Mouse (Mus musculus) regulatory T cell (primary cell): ENCODE results near the gene Olfr922.

Source experiments
- in situ Hi-C: fragments of 300-600 bp; cut with MboI, MseI; formaldehyde crosslinking; loops from one replicate; pipeline ENCODE4 v1.15.1; 2025; ENCODE audit warnings: high pct_unique_total_duplicates

Gene Olfr922

GRCm38 (mm10) chr9:38814314-38814713 is at the start of gene Olfr922:
Gene Olfr922 (plus strand): TSS chr9:38814614.
- in situ Hi-C loops: no loop called here

DNA sequence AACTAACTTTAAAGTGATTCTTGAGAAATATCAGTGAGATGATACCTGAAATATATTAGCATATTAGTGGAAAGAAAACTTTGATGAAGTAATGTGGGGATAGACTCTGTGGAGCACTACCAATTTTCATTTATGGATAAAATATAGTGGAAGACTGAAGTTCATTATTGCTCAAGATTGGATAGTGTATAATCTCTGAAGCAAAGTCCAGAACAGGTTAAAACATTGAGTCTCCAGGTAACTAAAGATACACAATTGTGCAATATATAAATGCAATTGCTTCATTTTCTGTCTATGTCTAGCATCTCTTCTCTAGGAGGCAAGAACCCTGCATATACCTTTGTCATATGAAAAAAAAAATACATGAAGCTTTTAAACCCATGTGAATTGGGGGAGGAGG is 41.6 kb upstream of the Olfr922 start, which contains the start of gene Olfr921:
Olfr921 (plus strand) TSS at position 301 of the 400 bp plus-strand sequence.
- in situ Hi-C loops: no loop called here

DNA sequence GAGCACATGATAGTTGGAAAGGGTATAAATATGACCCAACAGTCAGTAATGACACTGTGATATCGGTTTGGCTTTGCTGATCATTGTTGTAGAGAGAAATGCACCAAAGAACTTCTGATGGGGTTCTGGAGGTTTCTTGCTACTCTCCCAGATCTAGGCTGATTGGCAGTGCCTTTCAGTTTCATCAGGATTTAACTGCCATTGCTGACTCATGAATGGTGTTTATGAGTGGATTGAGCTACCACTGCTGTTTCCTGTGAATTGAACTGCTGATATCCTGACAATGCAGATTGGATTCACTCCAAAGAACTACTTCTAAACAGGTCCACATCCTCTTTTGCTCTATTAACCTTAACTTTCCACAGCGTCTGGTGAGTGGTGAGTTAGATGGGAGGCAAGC is 21.7 kb upstream of the Olfr922 start:
- in situ Hi-C loops: no loop called here

- in situ Hi-C loops: no loop called here
These were observed 8.7 kb upstream of the Olfr922 start for GRCm38 (mm10) chr9:38805696-38806095.

DNA sequence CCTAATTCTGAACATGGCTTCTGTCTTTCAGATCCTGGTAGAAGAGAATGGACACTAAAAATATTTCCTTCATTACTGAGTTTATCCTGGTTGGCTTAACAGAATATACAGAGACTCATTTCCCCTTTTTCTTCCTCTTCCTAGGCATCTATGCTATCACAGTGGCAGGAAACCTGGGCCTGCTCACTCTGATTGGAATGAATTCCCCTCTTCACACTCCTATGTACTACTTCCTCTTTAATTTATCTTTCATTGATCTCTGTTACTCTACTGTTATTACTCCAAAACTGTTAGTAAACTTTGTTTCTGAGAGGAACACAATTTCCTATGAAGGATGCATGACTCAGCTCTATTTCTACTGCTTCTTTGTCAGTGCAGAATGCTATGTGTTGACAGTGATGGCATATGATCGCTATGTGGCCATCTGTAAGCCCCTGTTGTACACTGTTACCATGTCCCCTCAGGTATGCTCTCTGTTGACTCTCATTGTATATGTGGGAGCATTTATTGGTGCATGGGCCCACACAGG is 1.1 kb downstream of the Olfr922 start:
- in situ Hi-C loops: no loop called here

GRCm38 (mm10) chr9:38826245-38826644 is 11.8 kb downstream of the Olfr922 start, which contains the start of gene Olfr923:
Gene Olfr923 (plus strand): TSS chr9:38826545.
- in situ Hi-C loops: no loop called here

GRCm38 (mm10) chr9:38833027-38833426 is 18.6 kb downstream of the Olfr922 start:
- in situ Hi-C loops: no loop called here

DNA sequence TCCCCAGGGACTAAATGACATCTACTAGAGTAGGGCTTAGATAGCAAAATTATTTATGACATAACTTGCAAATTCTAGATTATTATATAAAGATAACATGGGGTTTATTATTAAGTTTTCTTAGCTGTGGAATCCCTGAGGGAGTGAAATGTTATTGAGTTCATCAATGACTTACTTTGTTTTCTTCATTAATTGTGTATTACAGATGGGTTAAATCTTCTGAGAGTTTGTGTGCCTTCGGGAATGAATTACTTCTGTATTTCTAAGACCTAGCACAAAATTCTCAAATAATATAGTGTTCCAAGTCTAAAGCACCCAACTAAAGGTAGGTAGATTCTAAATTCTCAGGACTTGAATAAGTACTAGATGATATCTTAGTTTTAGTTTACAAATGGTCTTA is 29.7 kb downstream of the Olfr922 start, which contains the start of gene Olfr924:
Olfr924 (plus strand) TSS at position 301 of the 400 bp plus-strand sequence.
- in situ Hi-C loops: no loop called here

DNA sequence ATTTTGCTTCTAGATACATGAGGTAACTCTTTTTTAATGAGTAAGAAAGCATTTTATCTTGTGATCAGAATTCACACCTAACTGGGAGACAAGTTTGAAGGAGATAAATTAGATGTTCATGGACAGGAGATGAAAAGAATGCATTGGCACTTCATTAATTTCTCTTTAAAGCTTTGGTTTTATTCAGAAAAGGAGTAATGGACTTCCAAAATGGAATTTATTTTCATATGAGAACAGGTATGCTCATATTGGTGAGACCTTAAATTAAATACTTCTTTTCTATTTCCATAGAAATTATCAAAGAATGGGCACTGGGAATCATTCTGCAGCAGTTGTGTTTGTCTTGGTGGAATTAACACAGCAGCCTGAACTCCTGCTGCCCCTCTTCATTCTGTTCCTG is 40.3 kb downstream of the Olfr922 start, which contains the start of gene Olfr26:
Olfr26 (plus strand) TSS at position 301 of the 400 bp plus-strand sequence.
- in situ Hi-C loops: no loop called here
